Mouse (Mus musculus) limb, embryonic 15.5 days (tissue): ENCODE measurements at regions not wholly inside any gene's neighbourhood (a gene's known extent, or its start where the extent isn't known, plus 50 kb on each side); places are given as distances from the start of the nearest gene placed in this dataset.

Source experiments
- ATAC-seq: fragments of 200-750 bp; cut with Nextera tagmentation; 2 replicates; pipeline ENCODE4 v1.8.0; 2017; ENCODE audit warnings: low read depth, moderate TSS enrichment; ENCODE audit not compliant: insufficient number of reproducible peaks, low FRiP score, low TSS enrichment
- H3K27ac ChIP-seq: fragments of 300-500 bp; sonication (generic); 2 replicates; pipeline ENCODE4 v1.5.1; 2015; ENCODE audit warnings: moderate library complexity, mild to moderate bottlenecking, inconsistent platforms
- H3K27me3 ChIP-seq: fragments of 300-500 bp; sonication (generic); 2 replicates; pipeline ENCODE4 v1.6.1; 2015; ENCODE audit warnings: inconsistent platforms
- H3K36me3 ChIP-seq: fragments of 300-500 bp; sonication (generic); 2 replicates; pipeline ENCODE4 v1.6.1; 2015; ENCODE audit warnings: inconsistent platforms
- H3K4me1 ChIP-seq: fragments of 300-500 bp; sonication (generic); 2 replicates; pipeline ENCODE4 v1.6.1; 2015; ENCODE audit warnings: inconsistent platforms
- H3K4me2 ChIP-seq: fragments of 300-500 bp; sonication (generic); 2 replicates; pipeline ENCODE4 v1.6.1; 2015; ENCODE audit warnings: mild to moderate bottlenecking, inconsistent platforms
- H3K4me3 ChIP-seq: fragments of 300-500 bp; sonication (generic); 2 replicates; pipeline ENCODE4 v1.5.1; 2015; ENCODE audit warnings: mild to moderate bottlenecking, inconsistent platforms
- H3K9ac ChIP-seq: fragments of 300-500 bp; sonication (generic); 2 replicates; pipeline ENCODE4 v1.6.1; 2015; ENCODE audit warnings: inconsistent platforms
- H3K9me3 ChIP-seq: fragments of 300-500 bp; sonication (generic); 2 replicates; pipeline ENCODE4 v1.6.1; 2016; ENCODE audit warnings: inconsistent platforms
- WGBS: fragments of 180-500 bp; shearing (Covaris S2); methylation state at CpG from one replicate; pipeline ENCODE4 v1.1.7; 2015; 5-methylcytosine and 5-hydroxymethylcytosine counted together

DNA sequence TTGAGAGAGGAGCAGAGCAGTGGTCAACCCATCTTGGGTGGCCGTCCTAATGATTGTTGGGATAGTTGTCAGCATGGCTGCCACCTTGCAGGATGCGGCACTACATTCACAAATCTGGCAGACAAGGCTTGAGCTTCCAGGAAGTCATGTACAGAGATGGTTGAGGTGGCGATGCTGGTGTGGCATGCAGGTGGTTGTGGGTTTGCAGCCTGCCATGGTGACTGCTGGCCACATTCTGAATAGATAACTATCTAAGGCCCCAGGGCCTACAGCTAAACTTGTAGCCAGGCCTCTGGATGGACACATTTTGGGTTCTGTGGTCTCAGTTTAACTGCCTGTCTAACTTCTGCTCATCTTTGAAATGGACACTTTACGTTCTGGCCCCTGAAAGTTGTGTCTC, 265.8 kb upstream of the Id2 start:
- no peaks in the 10 kb centered on the region for H3K9me3 ChIP-seq
- H3K4me3 ChIP-seq = no peak overlapping the region
- 94% methylated on average over 4 of the region's 4 CpGs for WGBS
- H3K27ac ChIP-seq = no peak overlapping the region
- no peak overlapping the region for H3K4me2 ChIP-seq
- H3K27me3 ChIP-seq = no peaks in the 10 kb centered on the region
- H3K4me1 ChIP-seq = no peaks in the 10 kb centered on the region
- H3K36me3 ChIP-seq = no peaks in the 10 kb centered on the region
- no peak for ATAC-seq
- no peak overlapping the region for H3K9ac ChIP-seq

DNA sequence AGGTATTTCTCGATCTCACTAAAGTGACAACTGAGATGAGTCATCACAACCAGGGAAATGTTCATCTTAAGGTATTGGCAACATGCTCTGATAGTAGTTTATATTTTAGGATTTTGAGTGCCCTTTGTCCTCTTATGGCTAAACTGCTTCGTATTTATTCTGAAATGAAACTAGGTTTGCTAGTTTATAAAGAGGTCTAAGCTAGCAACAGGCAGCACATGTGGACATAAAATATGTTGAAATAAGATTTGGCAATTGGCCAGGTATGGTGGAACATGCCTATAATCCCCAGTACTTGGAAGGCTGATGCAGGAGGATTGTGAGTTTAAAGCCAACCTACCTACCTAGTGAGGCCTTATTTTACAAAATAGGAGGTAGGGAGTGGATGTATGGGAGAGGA, 263.8 kb upstream of the Id2 start:
- H3K27me3 ChIP-seq = no peaks in the 10 kb centered on the region
- no peaks in the 10 kb centered on the region for H3K4me1 ChIP-seq
- H3K27ac ChIP-seq = no peak overlapping the region
- H3K36me3 ChIP-seq = no peaks in the 10 kb centered on the region
- H3K9me3 ChIP-seq = no peaks in the 10 kb centered on the region
- H3K4me2 ChIP-seq = no peak overlapping the region
- H3K4me3 ChIP-seq = no peak overlapping the region
- ATAC-seq = no peak
- WGBS = 83% methylated on average over 2 of the region's 2 CpGs
- no peak overlapping the region for H3K9ac ChIP-seq

DNA sequence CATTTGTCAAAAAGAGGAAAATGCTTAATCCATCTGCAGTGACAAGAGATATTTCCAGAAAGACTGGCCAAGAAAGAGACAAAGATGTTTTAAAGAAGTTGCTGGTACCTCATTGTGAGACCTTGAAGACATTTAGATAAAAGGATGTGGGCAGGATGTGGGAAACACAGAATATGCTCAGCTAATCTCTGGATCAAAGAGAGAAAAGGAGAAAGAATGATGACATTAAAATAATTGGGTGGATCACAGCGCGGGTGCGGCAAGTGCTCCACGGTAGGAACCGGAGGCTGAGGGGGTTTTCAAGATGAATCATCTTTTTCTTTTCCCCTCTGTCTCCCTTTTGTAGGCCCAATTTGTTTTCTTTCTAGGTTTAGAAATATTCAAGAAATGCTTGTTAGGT, 263.0 kb upstream of the Id2 start:
- H3K4me3 ChIP-seq = no peak overlapping the region
- H3K27me3 ChIP-seq = no peaks in the 10 kb centered on the region
- WGBS = 88% methylated on average over 5 of the region's 5 CpGs
- H3K9me3 ChIP-seq = no peaks in the 10 kb centered on the region
- no peak overlapping the region for H3K9ac ChIP-seq
- H3K4me1 ChIP-seq = no peaks in the 10 kb centered on the region
- no peak overlapping the region for H3K4me2 ChIP-seq
- no peak for ATAC-seq
- H3K36me3 ChIP-seq = no peaks in the 10 kb centered on the region
- no peak overlapping the region for H3K27ac ChIP-seq

GRCm38 (mm10) chr12:25358846-25359525, 262.0 kb upstream of the Id2 start:
- Histone ChIP-seq H3K36me3 (no peaks in the 10 kb centered on the region), H3K4me1 (no peaks in the 10 kb centered on the region), H3K27me3 (no peaks in the 10 kb centered on the region), H3K4me2 (no peak overlapping the region), H3K4me3 (no peak overlapping the region), H3K9ac (no peak overlapping the region), H3K9me3 (no peaks in the 10 kb centered on the region), H3K27ac (no peak overlapping the region)
- WGBS = 60% methylated on average over 8 of the region's 8 CpGs
- ATAC-seq = no peak

- WGBS = 82% methylated on average over 2 of the region's 2 CpGs
- no peak for ATAC-seq
- no peaks in the 10 kb centered on the region for H3K4me1 ChIP-seq
- no peak overlapping the region for H3K27ac ChIP-seq
- no peak overlapping the region for H3K9ac ChIP-seq
- no peak overlapping the region for H3K4me2 ChIP-seq
- no peak overlapping the region for H3K4me3 ChIP-seq
- no peaks in the 10 kb centered on the region for H3K36me3 ChIP-seq
- H3K9me3 ChIP-seq = no peaks in the 10 kb centered on the region
- H3K27me3 ChIP-seq = no peaks in the 10 kb centered on the region
Observed at GRCm38 (mm10) chr12:25356774-25357173, 259.8 kb upstream of the Id2 start.

- WGBS = 68% methylated on average over 1 of the region's 1 CpGs
- no peak overlapping the region for H3K9ac ChIP-seq
- ATAC-seq = no peak
Observed at GRCm38 (mm10) chr12:25355217-25355616, 258.3 kb upstream of the Id2 start.

GRCm38 (mm10) chr12:25353402-25353896, 256.5 kb upstream of the Id2 start:
- H3K4me3 ChIP-seq = no peak overlapping the region
- no peaks in the 10 kb centered on the region for H3K27me3 ChIP-seq
- no peaks in the 10 kb centered on the region for H3K9me3 ChIP-seq
- H3K27ac ChIP-seq = no peak overlapping the region
- 86% methylated on average over 10 of the region's 10 CpGs for WGBS
- H3K9ac ChIP-seq = no peak overlapping the region
- no peak overlapping the region for H3K4me2 ChIP-seq
- no peaks in the 10 kb centered on the region for H3K36me3 ChIP-seq
- no peaks in the 10 kb centered on the region for H3K4me1 ChIP-seq
- ATAC-seq = no peak

More at GRCm38 (mm10) chr12:25355217-25355616, 258.3 kb upstream of the Id2 start:
- Histone ChIP-seq H3K4me1 (no peaks in the 10 kb centered on the region), H3K27ac (no peak overlapping the region), H3K9me3 (no peaks in the 10 kb centered on the region), H3K36me3 (no peaks in the 10 kb centered on the region), H3K27me3 (no peaks in the 10 kb centered on the region), H3K4me2 (no peak overlapping the region), H3K4me3 (no peak overlapping the region)

DNA sequence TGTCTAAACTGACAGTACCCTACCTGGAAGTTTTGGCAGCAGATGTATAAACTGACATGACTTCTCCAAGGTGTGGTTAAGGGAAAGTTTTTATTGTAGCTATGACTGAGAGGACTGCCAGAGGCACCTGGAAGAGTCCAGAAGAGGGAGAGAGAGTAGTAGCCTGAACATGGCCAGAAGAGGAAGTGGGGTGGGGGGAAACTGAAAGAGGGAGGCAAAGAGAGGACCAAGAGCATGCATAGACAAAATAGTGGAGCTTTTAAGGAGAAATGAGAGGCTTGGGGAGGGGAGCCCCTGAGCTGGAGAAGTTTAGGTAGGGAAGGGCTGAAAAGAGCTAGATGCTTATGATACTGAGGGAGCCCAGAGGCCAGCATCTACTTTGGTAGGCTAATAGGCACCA, 255.2 kb upstream of the Id2 start:
- Histone ChIP-seq H3K36me3 (no peaks in the 10 kb centered on the region), H3K27ac (no peak overlapping the region), H3K9ac (no peak overlapping the region), H3K27me3 (no peaks in the 10 kb centered on the region), H3K4me3 (no peak overlapping the region), H3K4me1 (no peaks in the 10 kb centered on the region), H3K4me2 (no peak overlapping the region), H3K9me3 (no peaks in the 10 kb centered on the region)
- no peak for ATAC-seq

- ATAC-seq = no peak
- H3K36me3 ChIP-seq = no peaks in the 10 kb centered on the region
- H3K27ac ChIP-seq = no peak overlapping the region
- H3K9me3 ChIP-seq = no peaks in the 10 kb centered on the region
- H3K27me3 ChIP-seq = no peaks in the 10 kb centered on the region
- no peak overlapping the region for H3K9ac ChIP-seq
- H3K4me3 ChIP-seq = no peak overlapping the region
- no peak overlapping the region for H3K4me2 ChIP-seq
- no peaks in the 10 kb centered on the region for H3K4me1 ChIP-seq
- 79% methylated on average over 17 of the region's 17 CpGs for WGBS
Observed at GRCm38 (mm10) chr12:25344354-25344753, 247.4 kb upstream of the Id2 start.

- Histone ChIP-seq H3K4me3 (no peak overlapping the region), H3K27me3 (no peaks in the 10 kb centered on the region), H3K4me1 (no peaks in the 10 kb centered on the region), H3K36me3 (no peaks in the 10 kb centered on the region), H3K4me2 (no peak overlapping the region), H3K9ac (no peak overlapping the region), H3K9me3 (no peaks in the 10 kb centered on the region), H3K27ac (no peak overlapping the region)
- no peak for ATAC-seq
- WGBS = 81% methylated on average over 1 of the region's 1 CpGs
Observed at GRCm38 (mm10) chr12:25338771-25339170, 241.8 kb upstream of the Id2 start.

GRCm38 (mm10) chr12:25335930-25336329, 239.0 kb upstream of the Id2 start:
- no peak overlapping the region for H3K9ac ChIP-seq
- H3K36me3 ChIP-seq = no peaks in the 10 kb centered on the region
- ATAC-seq = no peak
- no peaks in the 10 kb centered on the region for H3K27me3 ChIP-seq
- H3K4me2 ChIP-seq = no peak overlapping the region
- no peak overlapping the region for H3K27ac ChIP-seq
- no peaks in the 10 kb centered on the region for H3K9me3 ChIP-seq
- no peak overlapping the region for H3K4me3 ChIP-seq
- 38% methylated on average over 2 of the region's 2 CpGs for WGBS
- H3K4me1 ChIP-seq = no peaks in the 10 kb centered on the region

GRCm38 (mm10) chr12:25335069-25335468, 238.1 kb upstream of the Id2 start:
- Histone ChIP-seq H3K9ac (no peak overlapping the region), H3K4me2 (no peak overlapping the region), H3K4me3 (no peak overlapping the region), H3K27me3 (no peaks in the 10 kb centered on the region), H3K9me3 (no peaks in the 10 kb centered on the region), H3K4me1 (no peaks in the 10 kb centered on the region), H3K36me3 (no peaks in the 10 kb centered on the region), H3K27ac (no peak overlapping the region)
- WGBS = 74% methylated on average over 5 of the region's 5 CpGs
- no peak for ATAC-seq
